Mouse (Mus musculus) embryonic facial prominence, embryonic 14.5 days (tissue): ENCODE measurements around the gene G6pd2. TPM values are rescaled to one million over a fixed set of nuclear protein-coding genes. Genes with fewer than 3 reads are reported as not detected.

Source experiments
- ATAC-seq: fragments of 200-750 bp; cut with Nextera tagmentation; 2 replicates; pipeline ENCODE4 v1.8.0; 2017; ENCODE audit warnings: low read depth, moderate number of reproducible peaks, moderate TSS enrichment
- DNase-seq: peaks from one replicate; pipeline ENCODE4 v3.0.0-alpha.2; 2015; ENCODE audit warnings: low spot score
- H3K27ac ChIP-seq: fragments of 300-500 bp; sonication (generic); replicated peaks from 2 replicates; pipeline ENCODE4 v1.5.1; 2014; ENCODE audit warnings: low read depth, mild to moderate bottlenecking, low read length, moderate library complexity
- H3K27me3 ChIP-seq: fragments of 300-500 bp; sonication (generic); replicated peaks from 2 replicates; pipeline ENCODE4 v1.6.1; 2014; ENCODE audit warnings: low read length; ENCODE audit not compliant: control insufficient read depth, insufficient read depth
- H3K36me3 ChIP-seq: fragments of 300-500 bp; sonication (generic); 2 replicates; pipeline ENCODE4 v1.6.1; 2014; ENCODE audit warnings: low read length, mixed read lengths; ENCODE audit not compliant: control insufficient read depth, insufficient read depth
- H3K4me1 ChIP-seq: fragments of 300-500 bp; sonication (generic); 2 replicates; pipeline ENCODE4 v1.6.1; 2014; ENCODE audit warnings: antibody characterized with exemption, low read length; ENCODE audit not compliant: control insufficient read depth, insufficient read depth
- H3K4me2 ChIP-seq: fragments of 300-500 bp; sonication (generic); 2 replicates; pipeline ENCODE4 v1.6.1; 2014; ENCODE audit warnings: low read depth, mild to moderate bottlenecking, low read length, moderate library complexity, mixed read lengths
- H3K4me3 ChIP-seq: fragments of 300-500 bp; sonication (generic); 2 replicates; pipeline ENCODE4 v1.5.1; 2014; ENCODE audit warnings: low read depth, mild to moderate bottlenecking, low read length
- H3K9ac ChIP-seq: fragments of 300-500 bp; sonication (generic); 2 replicates; pipeline ENCODE4 v1.6.1; 2014; ENCODE audit warnings: low read depth, mild to moderate bottlenecking, low read length, moderate library complexity, mixed read lengths
- H3K9me3 ChIP-seq: fragments of 300-500 bp; sonication (generic); 2 replicates; pipeline ENCODE4 v1.6.1; 2016; ENCODE audit warnings: low read length; ENCODE audit not compliant: control insufficient read depth
- WGBS: fragments of 180-500 bp; shearing (Covaris S2); extraction: QIAGEN DNeasy Blood & Tissue Kit; methylation state at CpG from one replicate; pipeline ENCODE4 v1.1.7; 2014; 5-methylcytosine and 5-hydroxymethylcytosine counted together
- polyA plus RNA-seq: library from polyadenylated mRNA; unstranded; fragments of >200 nt; fragmentation: Nextera tagmentation; extraction: Ambion mirVana; gene quantifications from 2 replicates; pipeline ENCODE4 v1.2.1, GENCODE M21; 2014

The G6pd2 gene
- polyA plus RNA-seq: not detected in 2 replicates

- DNase-seq: no peak
- 92% methylated on average over 2 of the region's 2 CpGs for WGBS
- no peak for ATAC-seq
- no peak within 1 kb of the TSS for H3K4me3 ChIP-seq
- 0 out of 2 replicates have a peak, but pooled peaks cover 2% of the 10 kb centered on the region for H3K9me3 ChIP-seq
- H3K36me3 ChIP-seq: no peaks in the 10 kb centered on the region
- H3K4me1 ChIP-seq: no peaks in the 10 kb centered on the region
- H3K27ac ChIP-seq: no peak within 1 kb of the TSS
- no peak within 1 kb of the TSS for H3K4me2 ChIP-seq
- no peak within 1 kb of the TSS for H3K9ac ChIP-seq
- H3K27me3 ChIP-seq: no peaks in the 10 kb centered on the region
Measured at GRCm38 (mm10) chr5:61808516-61808915, at the start of gene G6pd2. Gene G6pd2 (plus strand): TSS chr5:61808816.

- no peak overlapping the region for H3K27ac ChIP-seq
- DNase-seq (no peak), ATAC-seq (no peak)
- no peak overlapping the region for H3K9ac ChIP-seq
- no peak overlapping the region for H3K4me2 ChIP-seq
- H3K4me1 ChIP-seq: no peaks in the 10 kb centered on the region
- no peaks in the 10 kb centered on the region for H3K27me3 ChIP-seq
- H3K4me3 ChIP-seq: no peak overlapping the region
- WGBS: 53% methylated on average over 1 of the region's 1 CpGs
- no peaks in the 10 kb centered on the region for H3K36me3 ChIP-seq
- no peaks in the 10 kb centered on the region for H3K9me3 ChIP-seq
Measured at GRCm38 (mm10) chr5:61764214-61764613, 44.4 kb upstream of the G6pd2 start.

GRCm38 (mm10) chr5:61832935-61833551, 24.4 kb downstream of the G6pd2 start:
- no peak overlapping the region for H3K27ac ChIP-seq
- no peak overlapping the region for H3K9ac ChIP-seq
- H3K27me3 ChIP-seq: no peaks in the 10 kb centered on the region
- H3K9me3 ChIP-seq: no peaks in the 10 kb centered on the region
- no peaks in the 10 kb centered on the region for H3K36me3 ChIP-seq
- no peak for ATAC-seq
- DNase-seq: no peak
- no peak overlapping the region for H3K4me3 ChIP-seq
- no peaks in the 10 kb centered on the region for H3K4me1 ChIP-seq
- no peak overlapping the region for H3K4me2 ChIP-seq

GRCm38 (mm10) chr5:61843891-61844290, 35.3 kb downstream of the G6pd2 start:
- DNase-seq (no peak), ATAC-seq (no peak)
- H3K36me3 ChIP-seq: no peaks in the 10 kb centered on the region
- no peak overlapping the region for H3K9ac ChIP-seq
- H3K9me3 ChIP-seq: no peaks in the 10 kb centered on the region
- H3K4me1 ChIP-seq: no peaks in the 10 kb centered on the region
- no peak overlapping the region for H3K27ac ChIP-seq
- H3K27me3 ChIP-seq: no peaks in the 10 kb centered on the region
- H3K4me2 ChIP-seq: no peak overlapping the region
- WGBS: 78% methylated on average over 2 of the region's 2 CpGs
- H3K4me3 ChIP-seq: no peak overlapping the region
